Mouse (Mus musculus) heart, adult 11 months (tissue): Measurements from ENCODE around the gene Polr3h.
A peak's percentile ranks its signal among the peaks of the same experiment; 100 is the strongest.

ENCODE experiments used
- DNase-seq: peaks from one replicate; pipeline ENCODE4 v3.0.0; 2022

Polr3h gene

DNA sequence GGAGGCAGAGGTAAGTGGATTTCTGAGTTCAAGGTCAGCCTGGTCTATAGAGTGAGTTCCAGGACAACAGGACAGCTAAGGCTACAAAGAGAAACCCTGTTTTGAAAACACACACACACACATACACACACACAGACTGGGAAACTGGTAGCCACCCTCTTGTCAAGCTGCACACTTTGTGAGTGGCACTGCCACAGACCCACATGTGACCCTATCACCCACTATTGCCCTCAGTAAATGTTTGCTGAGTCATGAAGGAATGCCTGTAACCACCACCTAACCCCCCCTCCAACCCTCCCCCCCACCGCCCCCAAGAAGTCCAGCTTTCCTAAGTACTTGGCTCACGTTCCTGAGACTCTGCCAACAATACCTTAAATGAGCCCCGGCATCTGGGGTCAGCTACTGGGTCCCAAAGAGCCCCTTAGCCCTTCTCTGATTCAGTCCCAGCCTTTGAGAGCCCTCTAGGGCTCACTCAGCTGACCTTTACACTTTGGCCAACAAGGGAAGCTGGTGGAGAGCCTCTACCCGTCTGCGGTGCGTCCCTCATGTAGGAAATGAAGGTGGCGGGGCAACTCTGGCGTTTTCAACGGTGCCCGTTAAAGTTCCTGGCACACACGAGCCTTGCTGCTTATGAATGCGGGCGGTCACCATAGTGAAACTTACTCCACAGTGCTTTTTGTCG, 87.3 kb downstream of the Polr3h start:
- peak; percentile 97 for DNase-seq
